Mouse (Mus musculus): ENCODE data around the gene Mrrf. TPM values are rescaled to one million over a fixed set of nuclear protein-coding genes. Genes with fewer than 3 reads are reported as not detected.

Gene Mrrf
- polyA plus RNA-seq, 1 experiment from 2014 or later = 11.1 TPM

DNA sequence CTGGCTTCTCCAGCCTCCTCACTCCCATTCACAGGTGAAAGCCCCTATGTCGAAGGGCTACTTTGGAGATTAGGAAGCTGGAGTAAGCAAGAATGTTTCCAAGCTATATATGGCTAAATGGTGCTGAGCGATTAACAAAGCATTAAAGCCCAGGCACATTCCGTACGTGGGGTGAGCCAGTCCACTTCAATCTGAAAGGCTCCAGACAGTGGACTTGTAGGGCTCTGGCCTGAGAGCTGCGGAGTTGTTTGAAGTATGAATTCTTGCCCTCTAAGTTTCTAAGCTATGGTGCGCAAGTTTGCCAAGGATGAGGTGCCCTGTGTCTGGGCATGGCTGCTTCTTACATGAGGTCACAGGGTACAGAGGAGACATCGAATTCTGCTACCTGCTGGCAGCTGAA, 88.0 kb downstream of the Mrrf start:
- no peak for ATAC-seq
- no peak overlapping the region for H3K27ac ChIP-seq (ENCODE audit: low read depth)
- no peak for DNase-seq
- H3K9me3 ChIP-seq (ENCODE audit: low read length) = no peaks in the 10 kb centered on the region
- 0 out of 2 replicates have a peak, but pooled peaks cover 3% of the 10 kb centered on the region for H3K4me1 ChIP-seq (ENCODE audit: insufficient read depth)
- no peaks in the 10 kb centered on the region for H3K36me3 ChIP-seq (replicated peaks; ENCODE audit: insufficient read depth, low read length)
- H3K4me2 ChIP-seq (ENCODE audit: low read depth, low read length) = no peak overlapping the region
- H3K4me3 ChIP-seq (ENCODE audit: low read depth, low read length) = no peak overlapping the region
- WGBS (ENCODE audit: insufficient replicate concordance) = 76% methylated on average over 7 of the region's 7 CpGs
- H3K27me3 ChIP-seq (ENCODE audit: insufficient read depth, low read length) = no peaks in the 10 kb centered on the region
- TF ChIP-seq CTCF (IDR thresholded peaks at IDR 0.05; ENCODE audit: low read depth) (no peak), EP300 (IDR thresholded peaks at IDR 0.05; ENCODE audit: low read depth) (no peak)
- no peak overlapping the region for H3K9ac ChIP-seq (replicated peaks)

DNA sequence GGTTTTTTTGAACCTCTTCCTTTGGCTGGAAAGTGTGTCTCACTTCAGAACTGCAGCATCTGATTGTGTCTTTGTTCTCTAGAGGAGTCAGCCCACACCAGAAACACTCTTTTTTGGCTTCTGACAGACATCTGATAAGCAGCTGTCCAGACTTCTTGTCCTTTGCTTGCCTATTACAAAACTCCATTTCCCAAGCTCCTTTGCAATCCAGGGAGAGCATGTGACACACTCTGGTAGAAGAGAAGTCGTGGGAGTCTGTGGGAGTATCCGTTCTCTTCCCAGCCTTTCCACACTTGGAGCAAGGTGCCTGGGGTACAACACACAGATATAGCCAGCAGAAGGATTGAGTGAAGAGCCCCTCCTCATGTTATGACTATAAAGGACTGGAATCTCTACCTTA, 88.4 kb downstream of the Mrrf start:
- H3K36me3 ChIP-seq (replicated peaks; ENCODE audit: insufficient read depth, low read length) = no peaks in the 10 kb centered on the region
- 23% methylated on average over 2 of the region's 2 CpGs for WGBS (ENCODE audit: insufficient replicate concordance)
- TF ChIP-seq CTCF (IDR thresholded peaks at IDR 0.05; ENCODE audit: low read depth) (no peak), EP300 (IDR thresholded peaks at IDR 0.05; ENCODE audit: low read depth) (no peak)
- H3K4me3 ChIP-seq (ENCODE audit: low read depth, low read length) = no peak overlapping the region
- no peaks in the 10 kb centered on the region for H3K9me3 ChIP-seq (ENCODE audit: low read length)
- DNase-seq (no peak), ATAC-seq (no peak)
- H3K4me2 ChIP-seq (ENCODE audit: low read depth, low read length) = no peak overlapping the region
- H3K27me3 ChIP-seq (ENCODE audit: insufficient read depth, low read length) = no peaks in the 10 kb centered on the region
- H3K4me1 ChIP-seq (ENCODE audit: insufficient read depth) = 0 out of 2 replicates have a peak, but pooled peaks cover 3% of the 10 kb centered on the region
- no peak overlapping the region for H3K27ac ChIP-seq (ENCODE audit: low read depth)
- no peak overlapping the region for H3K9ac ChIP-seq (replicated peaks)

DNA sequence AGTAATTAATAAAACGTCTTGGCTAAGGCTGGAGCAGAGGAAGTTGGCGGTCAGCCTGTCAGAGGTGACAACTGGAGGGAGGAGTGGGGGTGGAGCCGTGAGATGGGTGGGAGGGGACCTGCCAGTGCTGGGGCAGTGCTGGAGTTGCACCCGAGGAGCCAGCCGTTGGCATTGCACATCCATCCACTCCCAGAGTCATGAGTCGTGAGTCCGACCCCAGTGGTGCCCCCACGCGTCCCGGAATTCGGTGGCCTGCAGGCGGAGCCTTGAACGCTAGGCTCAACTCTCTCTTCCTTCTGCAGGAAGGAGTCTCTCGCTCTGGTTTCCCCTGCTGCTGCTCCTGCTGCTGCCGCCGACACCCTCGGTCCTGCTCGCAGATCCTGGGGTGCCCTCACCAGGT, 94.2 kb downstream of the Mrrf start, which contains the start of gene Ptgs1:
Gene Ptgs1, plus strand, starts transcription at position 61 of the 400 bp plus-strand sequence.
- H3K27me3 ChIP-seq (ENCODE audit: insufficient read depth, low read length) = no peaks in the 10 kb centered on the region
- H3K27ac ChIP-seq (ENCODE audit: low read depth) = peak within 1 kb of the TSS; percentile 72
- under 1% methylated on average over 18 of the region's 18 CpGs for WGBS (ENCODE audit: insufficient replicate concordance)
- H3K4me1 ChIP-seq (ENCODE audit: insufficient read depth) = peaks cover 13% of the 10 kb centered on the region
- peak within 1 kb of the TSS; percentile 81 for H3K4me2 ChIP-seq (ENCODE audit: low read depth, low read length)
- ATAC-seq (peak; percentile 79), DNase-seq (peak; percentile 72)
- peak within 1 kb of the TSS; percentile 63 for H3K9ac ChIP-seq (replicated peaks)
- H3K9me3 ChIP-seq (ENCODE audit: low read length) = no peaks in the 10 kb centered on the region
- H3K36me3 ChIP-seq (replicated peaks; ENCODE audit: insufficient read depth, low read length) = no peaks in the 10 kb centered on the region
- peak within 1 kb of the TSS; percentile 58 for H3K4me3 ChIP-seq (ENCODE audit: low read depth, low read length)
- TF ChIP-seq CTCF (IDR thresholded peaks at IDR 0.05; ENCODE audit: low read depth) (peak; percentile 30; the same call in 1 of the 2 replicates), EP300 (IDR thresholded peaks at IDR 0.05; ENCODE audit: low read depth) (no peak)

DNA sequence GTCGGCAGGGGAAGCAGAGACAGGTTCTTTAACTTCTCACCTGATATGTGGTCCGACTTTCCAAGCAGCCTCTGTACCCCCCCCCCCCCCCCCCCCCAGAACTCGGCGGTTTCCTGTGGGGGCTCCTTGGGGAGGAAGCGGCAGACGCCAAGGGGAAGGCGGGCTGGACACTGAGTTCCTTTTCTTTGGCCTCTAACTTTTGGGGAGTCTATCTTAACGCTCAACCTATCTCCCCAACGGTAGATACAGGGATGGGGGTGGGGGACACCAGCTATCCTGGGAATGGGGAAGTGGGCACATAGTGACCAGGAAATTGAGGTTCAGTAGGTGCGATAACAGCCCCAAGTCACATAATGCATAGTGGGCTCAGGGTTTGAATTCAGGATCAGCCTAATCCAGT, 94.8 kb downstream of the Mrrf start:
- WGBS (ENCODE audit: insufficient replicate concordance) = 15% methylated on average over 8 of the region's 10 CpGs
- H3K27me3 ChIP-seq (ENCODE audit: insufficient read depth, low read length) = no peaks in the 10 kb centered on the region
- DNase-seq = peak; percentile 42
- TF ChIP-seq CTCF (IDR thresholded peaks at IDR 0.05; ENCODE audit: low read depth) (no peak), EP300 (IDR thresholded peaks at IDR 0.05; ENCODE audit: low read depth) (no peak)
- H3K4me3 ChIP-seq (ENCODE audit: low read depth, low read length) = peak overlapping the region; percentile 58
- H3K36me3 ChIP-seq (replicated peaks; ENCODE audit: insufficient read depth, low read length) = no peaks in the 10 kb centered on the region
- peak overlapping the region; percentile 81 for H3K4me2 ChIP-seq (ENCODE audit: low read depth, low read length)
- H3K27ac ChIP-seq (ENCODE audit: low read depth) = peak overlapping the region; percentile 72
- peaks cover 18% of the 10 kb centered on the region for H3K4me1 ChIP-seq (ENCODE audit: insufficient read depth)
- no peak for ATAC-seq
- H3K9ac ChIP-seq (replicated peaks) = peak overlapping the region; percentile 63
- H3K9me3 ChIP-seq (ENCODE audit: low read length) = no peaks in the 10 kb centered on the region

DNA sequence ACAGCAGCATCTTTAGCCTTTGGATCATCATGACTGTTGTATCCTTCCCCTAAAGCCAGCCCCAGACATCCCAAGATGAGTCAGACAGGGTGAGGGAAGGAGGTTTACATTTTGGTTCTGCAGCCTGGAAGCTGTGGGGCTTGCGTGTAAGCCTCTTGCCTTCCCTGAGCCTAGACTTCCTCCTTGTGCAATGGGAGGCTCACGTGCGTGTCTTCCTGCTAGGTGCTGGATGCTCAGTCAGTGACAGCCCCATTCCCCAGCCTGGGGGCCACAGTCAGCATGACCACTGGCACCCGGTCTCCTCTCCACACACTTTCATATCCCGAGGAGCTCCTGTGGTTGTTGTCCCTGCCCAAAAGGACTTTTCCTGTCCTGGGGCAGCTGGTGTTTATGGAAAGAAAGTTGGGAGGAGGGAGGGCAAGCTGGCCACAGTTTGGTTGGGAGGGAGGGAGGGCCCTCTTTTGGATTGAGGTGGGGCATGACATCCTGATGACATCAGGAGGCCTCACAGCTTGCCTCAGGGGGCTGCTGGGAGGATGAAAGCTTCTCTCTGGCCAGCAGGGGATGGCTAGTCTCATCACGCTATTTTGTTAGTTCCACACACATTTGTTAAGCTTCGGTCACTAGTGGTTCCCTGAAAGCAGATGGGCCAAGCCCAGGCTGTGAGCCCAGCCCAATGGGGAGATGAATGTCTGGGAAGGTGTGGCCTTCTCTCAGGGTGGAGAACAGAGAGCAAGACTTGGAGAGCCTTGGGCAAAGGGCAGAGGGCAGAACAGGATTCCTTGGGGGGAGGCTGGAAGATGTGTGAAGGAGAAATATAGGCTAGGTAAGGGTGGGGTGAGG, 98.6 kb downstream of the Mrrf start:
- Histone ChIP-seq H3K4me2 (ENCODE audit: low read depth, low read length) (no peak overlapping the region), H3K27ac (ENCODE audit: low read depth) (0 out of 2 replicates have a peak overlapping the region, but pooled peaks have one; percentile 16), H3K36me3 (replicated peaks; ENCODE audit: insufficient read depth, low read length) (peaks cover 6% of the 10 kb centered on the region), H3K9ac (replicated peaks) (no peak overlapping the region), H3K4me3 (ENCODE audit: low read depth, low read length) (no peak overlapping the region), H3K9me3 (ENCODE audit: low read length) (no peaks in the 10 kb centered on the region), H3K4me1 (ENCODE audit: insufficient read depth) (peaks cover 20% of the 10 kb centered on the region), H3K27me3 (ENCODE audit: insufficient read depth, low read length) (no peaks in the 10 kb centered on the region)
- peak; percentile 15; the same call in 1 of the 2 replicates for ATAC-seq
- TF ChIP-seq EP300 (IDR thresholded peaks at IDR 0.05; ENCODE audit: low read depth) (no peak), CTCF (IDR thresholded peaks at IDR 0.05; ENCODE audit: low read depth) (no peak)
- no peak for DNase-seq
- 47% methylated on average over 7 of the region's 7 CpGs for WGBS (ENCODE audit: insufficient replicate concordance)

DNA sequence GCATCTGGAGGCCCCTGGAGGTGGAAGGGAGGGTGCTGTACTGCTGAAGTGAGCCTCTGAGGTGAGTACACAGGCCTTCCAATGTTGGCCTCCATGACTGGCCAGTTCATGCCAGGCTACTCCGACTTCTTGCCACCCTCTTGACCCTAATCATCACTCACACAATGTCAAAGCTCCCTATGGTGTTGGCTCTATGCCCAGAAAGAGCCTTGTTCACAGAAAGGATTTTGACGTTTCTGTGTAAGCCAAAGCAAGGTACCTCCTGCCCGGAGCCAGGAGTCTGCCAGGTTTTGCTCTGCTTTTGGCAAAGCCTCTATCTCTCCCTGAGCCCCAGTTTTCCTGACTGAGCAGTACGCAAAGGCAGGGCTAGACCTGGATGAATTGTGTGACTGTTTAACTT, 99.7 kb downstream of the Mrrf start:
- Histone ChIP-seq H3K4me2 (ENCODE audit: low read depth, low read length) (no peak overlapping the region), H3K9ac (replicated peaks) (no peak overlapping the region)
- WGBS (ENCODE audit: insufficient replicate concordance) = 43% methylated on average over 4 of the region's 4 CpGs

More for the DNA sequence above, 99.7 kb downstream of the Mrrf start:
- no peaks in the 10 kb centered on the region for H3K9me3 ChIP-seq (ENCODE audit: low read length)
- TF ChIP-seq EP300 (IDR thresholded peaks at IDR 0.05; ENCODE audit: low read depth) (no peak), CTCF (IDR thresholded peaks at IDR 0.05; ENCODE audit: low read depth) (no peak)
- no peak for DNase-seq
- H3K36me3 ChIP-seq (replicated peaks; ENCODE audit: insufficient read depth, low read length) = peaks cover 10% of the 10 kb centered on the region
- H3K27ac ChIP-seq (ENCODE audit: low read depth) = 0 out of 2 replicates have a peak overlapping the region, but pooled peaks have one; percentile 16
- ATAC-seq = no peak
- no peak overlapping the region for H3K4me3 ChIP-seq (ENCODE audit: low read depth, low read length)
- peaks cover 14% of the 10 kb centered on the region for H3K4me1 ChIP-seq (ENCODE audit: insufficient read depth)
- no peaks in the 10 kb centered on the region for H3K27me3 ChIP-seq (ENCODE audit: insufficient read depth, low read length)

All from liver, postnatal 0 days (tissue).